Mouse (Mus musculus): ENCODE data around the gene Ddx27.

- TF ChIP-seq CTCF (IDR thresholded peaks at IDR 0.05; ENCODE audit: low read depth) (no peak), EP300 (optimal IDR thresholded peaks at IDR 0.05) (no peak)
Observed at GRCm38 (mm10) chr2:167078486-167078885, 63.5 kb downstream of the Ddx27 start.

Measured in stomach, postnatal 0 days (tissue).